Mouse (Mus musculus) midbrain, embryonic 16.5 days (tissue): ENCODE results near the gene Macrod1. TPM values are rescaled to one million over a fixed set of nuclear protein-coding genes. Genes with fewer than 3 reads are reported as not detected.

Source experiments
- ATAC-seq: fragments of 200-750 bp; cut with Nextera tagmentation; 2 replicates; pipeline ENCODE4 v1.8.0; 2017; ENCODE audit warnings: moderate TSS enrichment
- H3K27ac ChIP-seq: fragments of 300-500 bp; sonication (generic); 2 replicates; pipeline ENCODE4 v1.5.1; 2014; ENCODE audit warnings: mild to moderate bottlenecking, low read length, mixed read lengths
- H3K27me3 ChIP-seq: fragments of 300-500 bp; sonication (generic); 2 replicates; pipeline ENCODE4 v1.6.1; 2014; ENCODE audit warnings: low read depth, low read length, mixed read lengths; ENCODE audit not compliant: control insufficient read depth, insufficient read depth
- H3K36me3 ChIP-seq: fragments of 300-500 bp; sonication (generic); 2 replicates; pipeline ENCODE4 v1.6.1; 2014; ENCODE audit warnings: mild to moderate bottlenecking, low read length, moderate library complexity, mixed read lengths; ENCODE audit not compliant: control insufficient read depth, insufficient read depth
- H3K4me1 ChIP-seq: fragments of 300-500 bp; sonication (generic); 2 replicates; pipeline ENCODE4 v1.6.1; 2014; ENCODE audit warnings: mild to moderate bottlenecking, low read length, mixed read lengths; ENCODE audit not compliant: control insufficient read depth, insufficient read depth
- H3K4me2 ChIP-seq: fragments of 300-500 bp; sonication (generic); 2 replicates; pipeline ENCODE4 v1.6.1; 2014; ENCODE audit warnings: mild to moderate bottlenecking, low read length, mixed read lengths
- H3K4me3 ChIP-seq: fragments of 300-500 bp; sonication (generic); 2 replicates; pipeline ENCODE4 v1.5.1; 2014; ENCODE audit warnings: low read depth, mild to moderate bottlenecking, low read length, moderate library complexity, mixed read lengths
- H3K9ac ChIP-seq: fragments of 300-500 bp; sonication (generic); 2 replicates; pipeline ENCODE4 v1.6.1; 2014; ENCODE audit warnings: low read depth, low read length, mixed read lengths
- H3K9me3 ChIP-seq: fragments of 300-500 bp; sonication (generic); replicated peaks from 2 replicates; pipeline ENCODE4 v1.6.1; 2014; ENCODE audit warnings: mild to moderate bottlenecking, low read length, mixed read lengths; ENCODE audit not compliant: control insufficient read depth, poor library complexity, severe bottlenecking
- WGBS: fragments of 180-500 bp; shearing (Covaris S2); extraction: QIAGEN DNeasy Blood & Tissue Kit; methylation state at CpG from one replicate; pipeline ENCODE4 v1.1.7; 2014; 5-methylcytosine and 5-hydroxymethylcytosine counted together
- polyA plus RNA-seq: library from polyadenylated mRNA; unstranded; fragments of >200 nt; fragmentation: Nextera tagmentation; extraction: Ambion mirVana; gene quantifications from 2 replicates; pipeline ENCODE4 v1.2.1, GENCODE M21; 2015

Gene Macrod1
- polyA plus RNA-seq, 1 experiment from 2014 or later = 5.9 TPM

DNA sequence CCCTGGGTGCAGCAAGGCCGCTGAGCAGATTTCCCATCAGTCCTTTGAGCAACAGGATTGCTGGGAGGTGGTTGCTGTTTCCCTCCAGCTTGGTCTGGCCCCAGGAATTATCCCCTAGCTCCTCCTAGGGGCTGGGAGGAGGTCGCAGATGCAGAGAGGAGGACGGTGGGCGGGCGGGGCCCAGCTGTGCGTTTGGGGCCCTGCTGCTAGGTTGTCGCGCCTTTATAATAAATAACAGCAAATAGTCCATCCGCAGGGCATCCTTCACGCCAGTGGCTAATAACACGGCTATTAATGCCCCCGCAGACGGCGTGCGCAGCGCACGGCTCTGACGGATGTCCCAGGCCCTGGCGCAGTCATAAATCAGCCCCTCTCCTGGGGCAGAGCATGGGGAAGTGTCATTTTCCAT, 47.4 kb downstream of the Macrod1 start:
- H3K4me1 ChIP-seq = peaks cover 26% of the 10 kb centered on the region
- H3K27me3 ChIP-seq = peaks cover 3% of the 10 kb centered on the region; the same call in 1 of the 2 replicates
- H3K9ac ChIP-seq = peak overlapping the region; percentile 27
- H3K9me3 ChIP-seq = no peaks in the 10 kb centered on the region
- 13% methylated on average over 19 of the region's 19 CpGs for WGBS
- H3K36me3 ChIP-seq = no peaks in the 10 kb centered on the region
- H3K4me2 ChIP-seq = peak overlapping the region; percentile 10; the same call in 1 of the 2 replicates
- no peak overlapping the region for H3K4me3 ChIP-seq
- no peak overlapping the region for H3K27ac ChIP-seq
- 0 out of 2 replicates have a peak, but pooled peaks have one; percentile 19 for ATAC-seq

DNA sequence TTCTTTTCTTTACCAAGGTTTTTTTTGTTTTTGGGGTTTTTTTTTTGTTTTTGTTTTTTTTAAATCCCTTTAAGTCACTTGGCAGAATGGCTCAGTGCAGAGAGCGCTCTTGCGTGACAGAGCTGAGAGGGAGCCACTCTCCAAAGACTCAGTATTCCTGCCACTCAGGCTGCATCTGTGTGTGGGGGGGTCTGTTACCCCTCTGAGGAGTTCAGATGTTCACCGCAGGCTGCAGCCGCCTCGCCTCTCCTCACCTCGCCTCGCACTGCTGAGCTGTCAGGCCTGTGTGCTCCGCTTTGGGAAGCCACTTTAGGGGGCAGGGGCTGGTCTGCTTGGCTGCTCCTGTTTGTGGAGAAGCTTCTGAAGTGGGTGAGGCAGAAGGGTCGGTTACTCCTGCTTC, 48.9 kb downstream of the Macrod1 start, which contains the start of gene Flrt1:
TSS of gene Flrt1 (minus strand) at position 186 of the 400 bp plus-strand sequence.
- Histone ChIP-seq H3K27me3 (peaks cover 3% of the 10 kb centered on the region; the same call in 1 of the 2 replicates), H3K36me3 (no peaks in the 10 kb centered on the region), H3K9ac (no peak within 1 kb of the TSS; the same call in 1 of the 2 replicates), H3K27ac (no peak within 1 kb of the TSS), H3K4me3 (no peak within 1 kb of the TSS), H3K4me2 (no peak within 1 kb of the TSS), H3K4me1 (peaks cover 31% of the 10 kb centered on the region), H3K9me3 (no peaks in the 10 kb centered on the region)
- ATAC-seq = no peak
- 26% methylated on average over 9 of the region's 9 CpGs for WGBS

DNA sequence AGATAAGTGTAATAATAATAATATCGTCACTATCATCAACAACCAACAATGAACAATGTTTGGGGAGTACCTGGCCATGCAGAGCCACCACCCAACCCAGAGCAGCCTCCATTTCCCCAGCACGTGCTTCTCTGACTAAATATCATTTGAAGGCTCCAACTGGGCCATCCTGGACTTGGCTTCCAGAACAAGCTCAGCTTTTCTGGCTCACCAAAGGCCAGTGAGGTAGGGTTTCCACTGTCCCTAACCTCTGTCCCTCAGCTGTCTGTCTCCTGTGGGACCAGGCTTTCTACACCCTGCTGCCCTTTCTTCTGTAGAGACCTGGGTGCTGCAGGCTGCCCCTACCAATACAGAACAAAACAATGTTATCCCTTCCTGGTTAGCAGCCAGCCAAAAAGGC, 50.0 kb downstream of the Macrod1 start:
- Histone ChIP-seq H3K27ac (no peak overlapping the region), H3K9me3 (no peaks in the 10 kb centered on the region), H3K4me3 (no peak overlapping the region), H3K9ac (no peak overlapping the region), H3K27me3 (peaks cover 3% of the 10 kb centered on the region; the same call in 1 of the 2 replicates), H3K4me2 (no peak overlapping the region), H3K4me1 (peaks cover 31% of the 10 kb centered on the region), H3K36me3 (no peaks in the 10 kb centered on the region)
- 83% methylated on average over 2 of the region's 2 CpGs for WGBS
- ATAC-seq = no peak

DNA sequence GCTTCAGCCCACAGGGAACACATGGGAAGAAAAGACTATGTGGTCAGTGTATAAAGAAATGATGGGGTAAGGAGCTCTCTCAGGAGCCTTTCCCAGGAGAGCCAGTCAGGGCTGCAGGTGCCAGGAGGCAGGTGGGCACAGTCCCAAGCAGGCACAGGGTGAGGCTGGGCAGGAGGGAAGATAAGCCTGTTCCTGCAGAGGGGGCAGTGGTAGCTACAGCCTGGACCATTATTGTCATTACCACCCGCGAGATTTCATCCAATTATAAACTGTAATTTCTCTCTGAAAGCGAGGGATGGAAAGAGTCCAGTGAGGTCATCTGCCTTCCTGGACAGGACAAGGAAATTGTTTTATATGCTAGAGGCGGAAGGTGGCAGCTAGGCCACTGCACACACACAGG, 50.6 kb downstream of the Macrod1 start:
- WGBS = 86% methylated on average over 4 of the region's 4 CpGs
- no peaks in the 10 kb centered on the region for H3K9me3 ChIP-seq
- peaks cover 3% of the 10 kb centered on the region; the same call in 1 of the 2 replicates for H3K27me3 ChIP-seq
- H3K36me3 ChIP-seq = no peaks in the 10 kb centered on the region
- no peak for ATAC-seq
- no peak overlapping the region for H3K27ac ChIP-seq
- H3K4me3 ChIP-seq = no peak overlapping the region
- H3K4me2 ChIP-seq = no peak overlapping the region
- H3K9ac ChIP-seq = no peak overlapping the region
- H3K4me1 ChIP-seq = peaks cover 27% of the 10 kb centered on the region

DNA sequence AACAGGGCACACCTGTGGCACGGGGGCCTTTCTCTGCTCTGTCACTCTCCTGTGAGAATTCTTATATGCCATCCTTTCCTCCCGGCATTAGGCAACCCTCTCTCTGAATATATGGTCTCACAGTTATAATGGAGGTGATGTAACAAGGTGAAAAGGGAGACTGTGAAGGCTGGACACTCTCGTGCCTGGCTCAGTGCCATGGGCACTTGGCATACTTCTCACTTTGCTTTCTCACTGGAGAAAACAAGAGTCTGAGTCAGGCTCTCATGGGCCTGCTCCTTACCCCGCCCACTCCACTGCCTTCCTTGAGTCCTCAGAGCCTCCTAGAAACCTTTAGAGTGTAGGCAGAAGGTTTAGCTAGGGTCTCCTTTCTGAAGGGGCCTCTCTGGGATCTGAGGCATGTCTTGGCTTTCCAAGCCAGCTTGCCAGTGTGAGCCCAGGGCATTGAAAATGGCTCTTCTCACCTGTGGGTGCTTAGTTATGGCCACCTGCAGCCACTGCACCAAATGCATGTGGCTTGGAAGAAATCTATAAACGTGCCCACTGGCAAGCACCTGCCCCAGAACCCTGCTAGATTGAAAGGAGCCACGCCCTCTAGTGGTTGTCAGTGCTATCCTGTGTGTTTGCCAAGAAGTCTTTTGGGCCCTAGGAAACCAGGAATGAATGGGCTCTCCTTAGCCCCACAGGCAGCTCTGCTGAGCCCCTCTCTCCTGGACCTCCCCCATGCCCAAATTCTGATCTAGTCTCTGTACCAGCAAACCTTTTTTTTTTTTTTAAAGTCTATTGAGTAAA, 51.7 kb downstream of the Macrod1 start:
- Histone ChIP-seq H3K9ac (no peak overlapping the region), H3K9me3 (no peaks in the 10 kb centered on the region), H3K4me1 (peaks cover 31% of the 10 kb centered on the region), H3K36me3 (no peaks in the 10 kb centered on the region), H3K4me3 (no peak overlapping the region), H3K4me2 (no peak overlapping the region), H3K27me3 (peaks cover 3% of the 10 kb centered on the region; the same call in 1 of the 2 replicates), H3K27ac (no peak overlapping the region)
- no peak for ATAC-seq
- WGBS = 51% methylated on average over 6 of the region's 6 CpGs

DNA sequence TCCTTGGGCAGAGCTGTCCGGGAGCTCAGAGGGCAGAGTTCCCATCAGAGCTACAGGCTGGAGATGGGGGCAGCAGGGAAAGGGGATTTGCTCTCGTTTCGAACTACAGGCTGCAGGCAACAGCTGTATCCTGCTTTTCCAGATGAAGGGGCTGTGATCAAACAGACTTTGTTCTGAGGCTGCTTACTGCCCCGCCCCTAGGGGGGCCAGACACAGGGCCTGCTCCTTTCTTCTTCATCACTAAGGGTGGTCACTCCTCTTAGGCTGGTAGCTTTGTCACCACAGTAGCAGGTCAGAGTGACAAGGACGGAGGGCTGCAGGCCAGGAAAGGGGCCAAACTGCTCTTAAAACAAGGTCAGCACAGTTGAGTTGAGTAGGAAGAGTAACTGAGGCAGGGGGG, 53.5 kb downstream of the Macrod1 start:
- Histone ChIP-seq H3K27ac (no peak overlapping the region), H3K9me3 (no peaks in the 10 kb centered on the region), H3K9ac (no peak overlapping the region), H3K36me3 (no peaks in the 10 kb centered on the region), H3K27me3 (no peaks in the 10 kb centered on the region; the same call in 1 of the 2 replicates), H3K4me1 (peaks cover 28% of the 10 kb centered on the region), H3K4me3 (no peak overlapping the region), H3K4me2 (no peak overlapping the region)
- WGBS = 13% methylated on average over 5 of the region's 5 CpGs
- ATAC-seq = no peak

DNA sequence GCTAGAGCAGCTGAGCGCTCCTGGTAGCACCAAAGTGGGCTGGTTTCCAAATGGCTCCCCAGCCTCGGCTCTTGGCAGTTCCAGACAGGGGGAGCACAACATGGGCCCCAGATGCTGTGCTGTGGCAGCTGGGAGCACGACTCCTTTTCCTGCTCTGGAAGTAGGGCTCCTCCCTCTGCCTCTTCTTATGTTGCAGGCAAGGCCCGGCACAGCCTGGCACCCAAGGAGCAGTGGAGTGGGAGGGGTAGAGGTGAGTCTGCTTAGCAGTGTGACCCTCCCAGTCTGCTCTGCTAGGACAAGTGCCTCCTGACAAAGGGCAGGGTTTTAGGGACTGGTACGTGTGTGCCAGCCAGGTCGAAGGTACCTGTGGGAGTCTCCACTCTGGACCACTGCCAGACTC, 54.3 kb downstream of the Macrod1 start:
- no peak overlapping the region for H3K9ac ChIP-seq
- ATAC-seq = no peak
- H3K4me2 ChIP-seq = no peak overlapping the region
- no peaks in the 10 kb centered on the region for H3K27me3 ChIP-seq
- H3K4me1 ChIP-seq = peaks cover 31% of the 10 kb centered on the region
- H3K4me3 ChIP-seq = no peak overlapping the region
- H3K27ac ChIP-seq = no peak overlapping the region
- H3K36me3 ChIP-seq = no peaks in the 10 kb centered on the region
- WGBS = 48% methylated on average over 6 of the region's 6 CpGs
- no peaks in the 10 kb centered on the region for H3K9me3 ChIP-seq

DNA sequence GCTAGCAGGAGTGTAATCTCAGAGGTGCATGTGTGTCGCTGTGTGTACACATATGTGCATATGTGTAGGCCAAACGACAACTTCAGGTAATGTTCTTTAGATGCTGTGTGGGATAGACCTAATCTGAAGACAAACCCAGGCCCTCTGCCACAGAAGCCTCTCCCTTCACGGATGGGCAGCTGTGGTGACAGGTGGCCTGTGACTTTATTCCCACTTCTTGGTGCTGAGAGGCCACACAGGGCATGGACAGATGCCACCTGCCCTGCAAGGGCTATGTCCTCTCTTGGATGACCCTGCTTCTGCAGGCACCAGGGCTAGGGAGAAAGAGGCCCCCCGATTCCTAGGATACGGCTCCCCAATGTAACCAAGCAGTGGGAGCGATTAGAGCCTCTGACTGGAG, 54.7 kb downstream of the Macrod1 start:
- no peak overlapping the region for H3K4me2 ChIP-seq
- no peak for ATAC-seq
- 73% methylated on average over 6 of the region's 6 CpGs for WGBS
- peaks cover 31% of the 10 kb centered on the region for H3K4me1 ChIP-seq
- no peaks in the 10 kb centered on the region for H3K27me3 ChIP-seq
- H3K27ac ChIP-seq = no peak overlapping the region
- H3K9me3 ChIP-seq = no peaks in the 10 kb centered on the region
- no peaks in the 10 kb centered on the region for H3K36me3 ChIP-seq
- H3K4me3 ChIP-seq = no peak overlapping the region
- H3K9ac ChIP-seq = no peak overlapping the region

DNA sequence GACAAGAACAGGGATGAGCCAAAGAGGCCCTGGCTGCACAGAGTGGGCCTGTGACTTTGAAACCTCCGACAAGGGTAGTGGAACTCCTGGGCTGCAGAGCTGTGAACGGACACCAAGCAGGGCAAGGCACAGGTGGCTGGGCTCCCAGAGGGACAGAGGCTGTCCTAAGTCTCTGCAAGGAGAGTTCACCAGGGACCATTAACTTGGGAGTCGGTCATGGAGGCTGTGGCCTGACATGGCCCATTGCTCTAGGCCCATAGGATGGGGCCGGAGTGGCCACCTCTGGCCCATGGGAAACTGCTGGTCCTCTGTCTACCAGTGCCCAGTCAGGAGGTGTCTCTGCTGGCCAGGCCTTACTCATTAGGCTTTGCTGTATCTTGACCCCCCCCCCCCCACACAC, 55.1 kb downstream of the Macrod1 start:
- WGBS = 70% methylated on average over 4 of the region's 4 CpGs
- H3K9ac ChIP-seq = no peak overlapping the region
- no peak overlapping the region for H3K4me3 ChIP-seq
- no peaks in the 10 kb centered on the region for H3K36me3 ChIP-seq
- H3K9me3 ChIP-seq = no peaks in the 10 kb centered on the region
- no peak overlapping the region for H3K27ac ChIP-seq
- H3K27me3 ChIP-seq = no peaks in the 10 kb centered on the region
- no peak for ATAC-seq
- no peak overlapping the region for H3K4me2 ChIP-seq
- peaks cover 31% of the 10 kb centered on the region for H3K4me1 ChIP-seq
